Comparison of ENCODE assay signal across 8 mouse cellular contexts in the genomic region with DNA sequence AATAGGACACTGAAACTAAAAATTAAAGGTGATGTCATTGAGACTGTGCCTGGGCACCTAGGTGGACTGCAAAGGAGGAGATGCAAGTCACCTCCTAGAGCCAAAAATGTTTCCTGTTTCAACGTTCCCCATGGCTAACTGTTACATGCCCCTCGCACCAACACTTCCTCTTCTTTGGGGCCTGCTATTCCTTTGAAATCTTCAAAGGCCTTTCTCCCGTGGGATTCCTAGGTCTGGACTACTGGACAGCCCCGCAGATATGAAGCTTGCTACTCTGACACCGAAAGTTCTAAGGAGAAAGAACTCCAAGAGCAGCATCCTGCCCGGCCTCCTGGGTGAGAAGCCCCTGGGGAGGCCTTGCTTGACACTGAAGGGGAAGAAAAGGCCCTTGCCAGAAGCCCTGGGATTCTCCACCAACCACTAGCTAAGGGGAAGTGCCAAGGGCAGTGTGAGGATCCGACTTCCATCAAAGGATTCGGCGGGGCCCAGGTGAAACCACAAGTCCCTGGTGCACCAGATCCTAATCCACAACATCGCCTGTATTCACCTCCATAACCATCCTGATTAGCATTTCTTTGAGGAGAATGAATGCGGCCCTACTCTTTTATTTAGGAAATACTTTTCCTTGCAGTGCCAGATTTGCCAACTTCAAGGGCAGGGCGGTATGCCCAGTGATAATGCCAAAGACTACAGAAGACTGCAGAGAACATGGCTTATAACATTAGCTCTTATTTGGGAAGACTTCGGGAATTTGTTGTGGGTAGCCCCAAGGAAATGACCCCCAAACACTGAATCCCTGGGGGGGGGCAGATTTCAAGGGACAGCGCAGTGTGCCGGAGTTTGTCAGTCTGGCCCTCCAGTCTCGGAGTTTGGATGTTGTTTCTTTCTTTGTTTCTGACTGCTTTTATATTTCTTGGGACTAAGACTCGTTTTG. TPM values are rescaled to one million over a fixed set of nuclear protein-coding genes. Genes with fewer than 3 reads are reported as not detected.
DNase-seq lines count a peak whose midpoint lies in the region; ATAC-seq and TF ChIP-seq lines count a peak whose summit lies in the region.

No protein-coding gene starts in this region.

- peak; percentile 54 for ATAC-seq in common myeloid progenitor, adult 5-6 weeks (replicated peaks; ENCODE audit: low read depth, poor library complexity, severe bottlenecking)
- ATAC-seq in heart, embryonic 16.5 days (replicated peaks; ENCODE audit: extremely low read depth, insufficient read depth, low FRiP score) = no peak
- ATAC-seq in lung, embryonic 14.5 days (ENCODE audit: insufficient read depth) = no peak
- ATAC-seq in stomach, embryonic 14.5 days (ENCODE audit: insufficient number of reproducible peaks, insufficient read depth, low FRiP score, low read depth) = no peak
- ATAC-seq in frontal cortex, adult (ENCODE audit: low TSS enrichment) = no peak

- DNase-seq in layer of hippocampus, postnatal 10 days (ENCODE audit: low spot score in 2 of 2) = peak; percentile 28 to 38
- no peak for DNase-seq in layer of hippocampus, adult 9-10 months (ENCODE audit: low spot score)
- DNase-seq in lung, embryonic 14.5 days = peak; percentile 28
- DNase-seq in gastrocnemius, postnatal 25 days = no peak

- peak overlapping the region; percentile 85 for H3K4me3 ChIP-seq in heart, embryonic 16.5 days (ENCODE audit: low read length)
- H3K4me3 ChIP-seq in lung, embryonic 14.5 days (ENCODE audit: low read depth, low read length) = peak overlapping the region; percentile 70
- H3K4me3 ChIP-seq in stomach, embryonic 14.5 days (ENCODE audit: low read depth, low read length) = peak overlapping the region; percentile 65

- H3K9ac ChIP-seq in heart, embryonic 16.5 days (ENCODE audit: low read length) = peak overlapping the region; percentile 84
- H3K9ac ChIP-seq in lung, embryonic 14.5 days = peak overlapping the region; percentile 74
- H3K9ac ChIP-seq in stomach, embryonic 14.5 days (replicated peaks; ENCODE audit: low read depth, low read length) = peak overlapping the region; percentile 81; the same call in 1 of the 2 replicates

- H3K9me3 ChIP-seq in heart, embryonic 16.5 days (replicated peaks; ENCODE audit: control insufficient read depth, low read length) = no peaks in the 10 kb centered on the region
- H3K9me3 ChIP-seq in lung, embryonic 14.5 days (ENCODE audit: low read depth, low read length) = no peaks in the 10 kb centered on the region
- H3K9me3 ChIP-seq in stomach, embryonic 14.5 days (ENCODE audit: control insufficient read depth, low read depth, low read length) = no peaks in the 10 kb centered on the region

- H3K4me2 ChIP-seq in heart, embryonic 16.5 days (ENCODE audit: low read depth, low read length) = peak overlapping the region; percentile 97
- peak overlapping the region; percentile 90 for H3K4me2 ChIP-seq in lung, embryonic 14.5 days
- H3K4me2 ChIP-seq in stomach, embryonic 14.5 days (replicated peaks; ENCODE audit: low read depth, low read length) = peak overlapping the region; percentile 80

- 37% methylated on average over 17 of the region's 17 CpGs for WGBS in heart, embryonic 16.5 days
- WGBS in lung, embryonic 14.5 days = 26% methylated on average over 17 of the region's 17 CpGs
- WGBS in stomach, embryonic 14.5 days = 33% methylated on average over 17 of the region's 17 CpGs

- H3K36me3 ChIP-seq in heart, embryonic 16.5 days (ENCODE audit: control insufficient read depth, insufficient read depth) = no peaks in the 10 kb centered on the region
- H3K36me3 ChIP-seq in lung, embryonic 14.5 days (ENCODE audit: insufficient read depth) = no peaks in the 10 kb centered on the region
- no peaks in the 10 kb centered on the region for H3K36me3 ChIP-seq in stomach, embryonic 14.5 days (ENCODE audit: control insufficient read depth, insufficient read depth, low read length)

- peaks cover 26% of the 10 kb centered on the region for H3K4me1 ChIP-seq in heart, embryonic 16.5 days (ENCODE audit: control insufficient read depth, insufficient read depth, low read length)
- peaks cover 7% of the 10 kb centered on the region; the same call in 1 of the 2 replicates for H3K4me1 ChIP-seq in lung, embryonic 14.5 days (ENCODE audit: insufficient read depth)
- H3K4me1 ChIP-seq in stomach, embryonic 14.5 days (ENCODE audit: control insufficient read depth, insufficient read depth, low read length) = peaks cover 11% of the 10 kb centered on the region; the same call in 1 of the 2 replicates

- TF ChIP-seq CTCF in lung, embryonic 14.5 days (IDR thresholded peaks at IDR 0.05; ENCODE audit: low read depth) = no peak

- no peaks in the 10 kb centered on the region for H3K27me3 ChIP-seq in heart, embryonic 16.5 days (ENCODE audit: control insufficient read depth, insufficient read depth, low read length)
- no peaks in the 10 kb centered on the region for H3K27me3 ChIP-seq in lung, embryonic 14.5 days (ENCODE audit: insufficient read depth, low read length)
- no peaks in the 10 kb centered on the region for H3K27me3 ChIP-seq in stomach, embryonic 14.5 days (ENCODE audit: control insufficient read depth, insufficient read depth, low read length)

- H3K27ac ChIP-seq in heart, embryonic 16.5 days (ENCODE audit: low read length) = no peak overlapping the region
- no peak overlapping the region for H3K27ac ChIP-seq in lung, embryonic 14.5 days (ENCODE audit: low read depth)
- H3K27ac ChIP-seq in stomach, embryonic 14.5 days (ENCODE audit: low read length) = no peak overlapping the region

RNA-seq across cellular contexts. Expression of a gene that starts 1.3 kb away (rescaled TPM):
- 10 to 100 TPM; 58.2 to 58.4 TPM for total RNA-seq in layer of hippocampus, postnatal 10 days (2021)
- total RNA-seq in common myeloid progenitor, adult 5-6 weeks (2017) = 45.9 and 56.4 TPM in 2 replicates
- polyA plus RNA-seq in heart, embryonic 16.5 days (2015; fragmentation: Nextera tagmentation; extraction: Ambion mirVana) = 28.3 and 29.6 TPM in 2 replicates
- polyA plus RNA-seq in lung, embryonic 14.5 days (2014; fragmentation: Nextera tagmentation; extraction: Ambion mirVana) = 46.7 and 49.4 TPM in 2 replicates
- polyA plus RNA-seq in stomach, embryonic 14.5 days (2014; fragmentation: Nextera tagmentation; extraction: Ambion mirVana) = 39.2 and 42.6 TPM in 2 replicates
- total RNA-seq in gastrocnemius, postnatal 25 days (2021) = 1 to 10 TPM; 6.9 to 8.1 TPM

RNA-seq across cellular contexts. Expression of a gene that starts 11.1 kb away (rescaled TPM):
- total RNA-seq in layer of hippocampus, postnatal 10 days (2021) = 10 to 100 TPM; 45.5 to 58.6 TPM
- total RNA-seq in common myeloid progenitor, adult 5-6 weeks (2017) = 53.1 and 60.4 TPM in 2 replicates
- 27.3 and 31.1 TPM in 2 replicates for polyA plus RNA-seq in heart, embryonic 16.5 days (2015; fragmentation: Nextera tagmentation; extraction: Ambion mirVana)
- 50.6 and 51.5 TPM in 2 replicates for polyA plus RNA-seq in lung, embryonic 14.5 days (2014; fragmentation: Nextera tagmentation; extraction: Ambion mirVana)
- 41.5 and 43.0 TPM in 2 replicates for polyA plus RNA-seq in stomach, embryonic 14.5 days (2014; fragmentation: Nextera tagmentation; extraction: Ambion mirVana)
- total RNA-seq in gastrocnemius, postnatal 25 days (2021) = 10 to 100 TPM; 19.9 to 24.3 TPM

Comparison
In these comparisons a context has a peak if more than half of its experiments do, and no peak if none do; other contexts are left out.
1. DNase-seq: peak in layer of hippocampus, postnatal 10 days (2 of 2) and lung, embryonic 14.5 days (single experiment); none in layer of hippocampus, adult 9-10 months (single experiment) and gastrocnemius, postnatal 25 days (single experiment).
2. Peak in every context shown above with its lines, with median percentiles within 50 percentile points of each other: H3K4me2 ChIP-seq, H3K4me3 ChIP-seq and H3K9ac ChIP-seq.